ENCODE assay signal across 20 mouse cellular contexts in the genomic region with DNA sequence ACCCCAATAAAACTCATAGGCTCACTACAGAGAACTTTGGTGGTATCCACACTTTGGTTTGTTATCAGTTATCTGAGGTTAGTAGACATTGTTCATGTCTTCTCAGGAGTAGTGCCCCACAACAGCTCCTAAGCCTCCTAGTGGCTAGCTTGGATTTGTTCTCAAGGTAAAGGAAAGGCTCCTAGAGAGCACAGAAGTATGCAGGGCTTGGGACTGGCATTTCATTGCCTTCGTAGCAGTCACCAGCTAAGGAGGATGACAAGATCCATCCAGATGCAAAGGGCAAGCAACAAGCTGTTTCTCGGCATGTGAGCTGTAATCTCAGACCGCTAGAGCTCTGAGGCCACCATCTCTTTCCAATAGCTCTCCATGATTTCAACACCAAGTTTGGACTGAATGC. TPM values are rescaled to one million over a fixed set of nuclear protein-coding genes. Genes with fewer than 3 reads are reported as not detected.
DNase-seq lines count a peak whose midpoint lies in the region.
"Had no signal": no experiment of that assay in that cellular context is flagged by ENCODE, and none has a peak within 500 bp of the region (broad histone marks: within the 10 kb centered on the region; RNA-seq: fewer than 3 reads in every experiment).

No protein-coding gene starts in this region.

- H3K4me3 ChIP-seq in limb, embryonic 10.5 days: no peak overlapping the region
- H3K4me3 ChIP-seq: embryonic facial prominence, embryonic 10.5 days; embryonic facial prominence, embryonic 12.5 days; forebrain, embryonic 13.5 days; forebrain, embryonic 15.5 days had no signal

- H3K9me3 ChIP-seq in limb, embryonic 10.5 days (replicated peaks): no peaks in the 10 kb centered on the region
- H3K9me3 ChIP-seq: embryonic facial prominence, embryonic 10.5 days; embryonic facial prominence, embryonic 12.5 days; forebrain, embryonic 13.5 days; forebrain, embryonic 15.5 days; G1E had no signal

- H3K36me3 ChIP-seq in limb, embryonic 10.5 days: no peaks in the 10 kb centered on the region
- H3K36me3 ChIP-seq: embryonic facial prominence, embryonic 10.5 days; embryonic facial prominence, embryonic 12.5 days; forebrain, embryonic 15.5 days; G1E had no signal

- WGBS in limb, embryonic 10.5 days: 92% methylated on average over 3 of the region's 3 CpGs

- H3K4me1 ChIP-seq in limb, embryonic 10.5 days: no peaks in the 10 kb centered on the region
- H3K4me1 ChIP-seq: embryonic facial prominence, embryonic 10.5 days; embryonic facial prominence, embryonic 12.5 days; forebrain, embryonic 13.5 days; forebrain, embryonic 15.5 days had no signal

- 0 out of 2 replicates have a peak, but pooled peaks cover 4% of the 10 kb centered on the region for H3K27me3 ChIP-seq in limb, embryonic 10.5 days (ENCODE audit: low read depth, poor library complexity, severe bottlenecking)
- H3K27me3 ChIP-seq: embryonic facial prominence, embryonic 12.5 days had no signal

- DNase-seq in NIH3T3 (ENCODE audit: low read depth): peak; percentile 8
- DNase-seq in ZHBTc4 (ENCODE audit: low read depth, low spot score): peak; percentile 53
- DNase-seq in thymus, postnatal 14 days: no peak
- no peak for DNase-seq in limb, embryonic 10.5 days (ENCODE audit: low spot score)
- DNase-seq in left cerebral cortex, adult 11 months (ENCODE audit: low spot score): no peak
- DNase-seq: adrenal gland, adult 8-10 months; adrenal gland, postnatal 36 days; cerebellum, adult 11-12 months; cerebellum, adult 2 months; cerebellum, adult 9-10 months; cerebellum, postnatal 10 days; cerebellum, postnatal 25 days; forebrain, postnatal 0 days had no signal

- H3K27ac ChIP-seq in limb, embryonic 10.5 days: no peak overlapping the region
- H3K27ac ChIP-seq: embryonic facial prominence, embryonic 10.5 days; embryonic facial prominence, embryonic 12.5 days; forebrain, embryonic 13.5 days; forebrain, embryonic 15.5 days had no signal

RNA-seq across cellular contexts. Expression of gene Gsx1, which starts 14.4 kb away (rescaled TPM):
- not detected in 2 replicates for polyA plus RNA-seq in limb, embryonic 10.5 days (2016; fragmentation: Nextera tagmentation; extraction: Ambion mirVana)
- polyA plus RNA-seq: C2C12; embryonic facial prominence, embryonic 14.5 days; G1E had no signal

Comparison
In these comparisons a context has a peak if more than half of its experiments do, and no peak if none do; other contexts are left out.
1. DNase-seq: peak in NIH3T3 (single experiment) and ZHBTc4 (single experiment); none in thymus, postnatal 14 days (single experiment), limb, embryonic 10.5 days (single experiment) and left cerebral cortex, adult 11 months (single experiment).